Mouse (Mus musculus) embryonic fibroblast, embryonic 13.5 days (primary cell): ENCODE measurements at regions not wholly inside any gene's neighbourhood (a gene's known extent, or its start where the extent isn't known, plus 50 kb on each side); places are given as distances from the start of the nearest gene placed in this dataset.

Source experiments
- CTCF ChIP-seq: IDR thresholded peaks from 2 replicates; pipeline ENCODE4 v1.5.1; 2011; ENCODE audit warnings: mild to moderate bottlenecking, control low read depth, low read length, moderate library complexity, borderline replicate concordance; ENCODE audit not compliant: insufficient read depth
- POLR2A ChIP-seq: IDR thresholded peaks from 2 replicates; pipeline ENCODE4 v1.6.1; 2011; ENCODE audit warnings: low read depth, mild to moderate bottlenecking, control low read depth, low read length, moderate library complexity

- no peak for TF ChIP-seq CTCF
- no peak for TF ChIP-seq POLR2A
Measured at GRCm38 (mm10) chr5:39316478-39316877, 438.8 kb downstream of the Hs3st1 start.
